Mouse (Mus musculus): ENCODE measurements around the gene Kbtbd7.

Kbtbd7 gene

GRCm38 (mm10) chr14:79425979-79426729 is at the start of gene Kbtbd7:
Kbtbd7 (plus strand) TSS chr14:79426511.
- peak; percentile 92 for DNase-seq

GRCm38 (mm10) chr14:79377041-79377440 is 49.3 kb upstream of the Kbtbd7 start:
- no peak for DNase-seq

GRCm38 (mm10) chr14:79383120-79383519 is 43.2 kb upstream of the Kbtbd7 start:
- DNase-seq, result no peak

GRCm38 (mm10) chr14:79388304-79388703 is 38.0 kb upstream of the Kbtbd7 start:
- no peak for DNase-seq

- DNase-seq, result peak; percentile 21
Measured at GRCm38 (mm10) chr14:79389438-79390264, 36.7 kb upstream of the Kbtbd7 start.

GRCm38 (mm10) chr14:79390265-79390926 is 35.9 kb upstream of the Kbtbd7 start, which contains the start of gene Naa16:
Naa16 (minus strand) TSS chr14:79390778.
- DNase-seq, result peak; percentile 98

- DNase-seq, result no peak
Measured at GRCm38 (mm10) chr14:79393289-79393688, 33.0 kb upstream of the Kbtbd7 start.

GRCm38 (mm10) chr14:79394564-79394963 is 31.7 kb upstream of the Kbtbd7 start:
- DNase-seq, result peak; percentile 58

GRCm38 (mm10) chr14:79397321-79398122 is 28.8 kb upstream of the Kbtbd7 start, which contains the start of gene Mtrf1:
Mtrf1 (plus strand) TSS chr14:79397772.
- peak; percentile 67 for DNase-seq

GRCm38 (mm10) chr14:79407641-79408040 is 18.7 kb upstream of the Kbtbd7 start:
- DNase-seq, result no peak

GRCm38 (mm10) chr14:79409278-79409830 is 17.0 kb upstream of the Kbtbd7 start:
- no peak for DNase-seq

GRCm38 (mm10) chr14:79410662-79411061 is 15.6 kb upstream of the Kbtbd7 start:
- DNase-seq, result no peak

- DNase-seq, result no peak
Measured at GRCm38 (mm10) chr14:79413121-79413520, 13.2 kb upstream of the Kbtbd7 start.

- DNase-seq, result no peak
Measured at GRCm38 (mm10) chr14:79420083-79420685, 6.1 kb upstream of the Kbtbd7 start.

- peak; percentile 24 for DNase-seq
Measured at GRCm38 (mm10) chr14:79426730-79427365, 537 bp downstream of the Kbtbd7 start.

- DNase-seq, result no peak
Measured at GRCm38 (mm10) chr14:79434068-79434467, 7.8 kb downstream of the Kbtbd7 start.

- no peak for DNase-seq
Measured at GRCm38 (mm10) chr14:79440655-79441054, 14.3 kb downstream of the Kbtbd7 start.

GRCm38 (mm10) chr14:79441441-79441840 is 15.1 kb downstream of the Kbtbd7 start:
- no peak for DNase-seq

GRCm38 (mm10) chr14:79444601-79445000 is 18.3 kb downstream of the Kbtbd7 start:
- no peak for DNase-seq

GRCm38 (mm10) chr14:79445055-79445620 is 18.8 kb downstream of the Kbtbd7 start:
- DNase-seq, result no peak
